Mouse (Mus musculus): ENCODE results near the gene C8a.

- no peak for TF ChIP-seq POLR2A (IDR thresholded peaks at IDR 0.05; ENCODE audit: borderline replicate concordance, low read depth, low read length)
- no peak for TF ChIP-seq CTCF (IDR thresholded peaks at IDR 0.05; ENCODE audit: low read depth, low read length)
Observed at GRCm38 (mm10) chr4:104813617-104814016, 62.6 kb downstream of the C8a start.
